Mouse (Mus musculus): ENCODE measurements around the gene Olfr39. TPM values are rescaled to one million over a fixed set of nuclear protein-coding genes. Genes with fewer than 3 reads are reported as not detected.

Olfr39 gene
- not detected for polyA plus RNA-seq (2014; fragmentation: Illumina TruSeq; extraction: RNeasy Lipid Tissue Mini Kit (QIAGEN cat#74804))

GRCm38 (mm10) chr9:20282051-20282450 lies at the start of gene Olfr39:
TSS of gene Olfr39 (plus strand) at chr9:20282351.

GRCm38 (mm10) chr9:20236819-20237218 lies 45.3 kb upstream of the Olfr39 start, which contains the start of gene Olfr872:
TSS of gene Olfr872 (plus strand) at chr9:20237119.

GRCm38 (mm10) chr9:20298232-20298631 lies 16.1 kb downstream of the Olfr39 start, which contains the start of gene Olfr873:
TSS of gene Olfr873 (plus strand) at chr9:20298532.

GRCm38 (mm10) chr9:20335994-20336393 lies 53.8 kb downstream of the Olfr39 start, which contains the start of gene Olfr18:
TSS of gene Olfr18 (minus strand) at chr9:20336094.

Other genes starting within 250 kb of the Olfr39 start
- gene Olfr867, start 224.8 kb upstream of the Olfr39 start, polyA plus RNA-seq (2014; fragmentation: Illumina TruSeq; extraction: RNeasy Lipid Tissue Mini Kit (QIAGEN cat#74804)), result not detected
- not detected for gene Olfr868, start 183.7 kb upstream of the Olfr39 start, polyA plus RNA-seq (2014; fragmentation: Illumina TruSeq; extraction: RNeasy Lipid Tissue Mini Kit (QIAGEN cat#74804))
- not detected for gene Olfr869, start 153.3 kb upstream of the Olfr39 start, polyA plus RNA-seq (2014; fragmentation: Illumina TruSeq; extraction: RNeasy Lipid Tissue Mini Kit (QIAGEN cat#74804))
- not detected for gene Olfr870, start 108.3 kb upstream of the Olfr39 start, polyA plus RNA-seq (2014; fragmentation: Illumina TruSeq; extraction: RNeasy Lipid Tissue Mini Kit (QIAGEN cat#74804))
- not detected for gene Olfr871, start 70.1 kb upstream of the Olfr39 start, polyA plus RNA-seq (2014; fragmentation: Illumina TruSeq; extraction: RNeasy Lipid Tissue Mini Kit (QIAGEN cat#74804))
- not detected for gene Olfr872, start 45.2 kb upstream of the Olfr39 start, polyA plus RNA-seq (2014; fragmentation: Illumina TruSeq; extraction: RNeasy Lipid Tissue Mini Kit (QIAGEN cat#74804))
- not detected for gene Olfr873, start 16.2 kb downstream of the Olfr39 start, polyA plus RNA-seq (2014; fragmentation: Illumina TruSeq; extraction: RNeasy Lipid Tissue Mini Kit (QIAGEN cat#74804))
- gene Olfr18, start 53.7 kb downstream of the Olfr39 start, polyA plus RNA-seq (2014; fragmentation: Illumina TruSeq; extraction: RNeasy Lipid Tissue Mini Kit (QIAGEN cat#74804)), result not detected
- gene Zfp560, start 102.8 kb downstream of the Olfr39 start, polyA plus RNA-seq (2014; fragmentation: Illumina TruSeq; extraction: RNeasy Lipid Tissue Mini Kit (QIAGEN cat#74804)), result 32.7 TPM
- 63.8 TPM for gene Zfp26, start 177.8 kb downstream of the Olfr39 start, polyA plus RNA-seq (2014; fragmentation: Illumina TruSeq; extraction: RNeasy Lipid Tissue Mini Kit (QIAGEN cat#74804))
- gene Zfp426, start 210.4 kb downstream of the Olfr39 start, polyA plus RNA-seq (2014; fragmentation: Illumina TruSeq; extraction: RNeasy Lipid Tissue Mini Kit (QIAGEN cat#74804)), result 89.9 TPM
- gene Zfp266, start 239.1 kb downstream of the Olfr39 start, polyA plus RNA-seq (2014; fragmentation: Illumina TruSeq; extraction: RNeasy Lipid Tissue Mini Kit (QIAGEN cat#74804)), result 197 TPM